Mouse (Mus musculus): ENCODE results near the gene Shq1. TPM values are rescaled to one million over a fixed set of nuclear protein-coding genes. Genes with fewer than 3 reads are reported as not detected.

Shq1 gene
- polyA plus RNA-seq, 1 experiment from 2014 or later: 20.1 TPM

GRCm38 (mm10) chr6:100519837-100520236 lies 151.1 kb downstream of the Shq1 start:
- H3K27ac ChIP-seq: no peak overlapping the region
- H3K36me3 ChIP-seq: no peaks in the 10 kb centered on the region
- 38% methylated on average over 12 of the region's 12 CpGs for WGBS
- H3K9ac ChIP-seq (replicated peaks): no peak overlapping the region
- peaks cover 55% of the 10 kb centered on the region for H3K27me3 ChIP-seq
- ATAC-seq (ENCODE audit: insufficient number of reproducible peaks, insufficient read depth, low FRiP score, low TSS enrichment, low read depth): no peak
- H3K4me1 ChIP-seq (replicated peaks): peaks cover 18% of the 10 kb centered on the region
- H3K4me2 ChIP-seq: no peak overlapping the region
- H3K9me3 ChIP-seq: no peaks in the 10 kb centered on the region
- H3K4me3 ChIP-seq (replicated peaks): no peak overlapping the region

Other genes with a start within 250 kb of the Shq1 start
- gene Gxylt2, start 33.6 kb upstream of the Shq1 start, polyA plus RNA-seq (2016; fragmentation: Nextera tagmentation; extraction: Ambion mirVana): 10.9 and 12.5 TPM in 2 replicates
- gene Ppp4r2, start 162.5 kb upstream of the Shq1 start, polyA plus RNA-seq (2016; fragmentation: Nextera tagmentation; extraction: Ambion mirVana): 25.0 and 26.2 TPM in 2 replicates

Data from limb, embryonic 12.5 days (tissue).